Mouse (Mus musculus): ENCODE measurements at regions not wholly inside any gene's neighbourhood (a gene's known extent, or its start where the extent isn't known, plus 50 kb on each side); places are given as distances from the start of the nearest gene placed in this dataset.
A peak's percentile ranks its signal among the peaks of the same experiment; 100 is the strongest.

DNA sequence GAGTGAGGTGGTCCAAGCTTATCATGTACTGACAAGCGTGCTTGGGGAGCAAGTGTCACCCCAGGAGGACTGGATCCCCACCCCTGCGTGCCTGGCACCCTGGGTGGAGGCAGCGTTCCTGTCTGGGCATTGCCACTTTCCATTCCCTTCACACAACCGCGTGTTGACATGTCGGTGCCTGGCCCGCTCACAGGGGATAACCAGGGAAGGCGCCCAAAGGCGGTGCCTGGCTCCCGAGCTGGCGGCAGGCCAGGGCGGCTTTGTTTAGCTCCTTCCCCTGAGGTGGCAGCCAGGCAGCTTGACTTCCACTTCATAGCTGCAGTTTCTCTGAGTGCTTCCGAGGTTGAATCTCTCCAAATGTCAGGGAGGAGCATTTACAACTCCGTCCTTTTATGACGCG is 318.7 kb upstream of the 4930535I16Rik start:
- no peak for DNase-seq

DNA sequence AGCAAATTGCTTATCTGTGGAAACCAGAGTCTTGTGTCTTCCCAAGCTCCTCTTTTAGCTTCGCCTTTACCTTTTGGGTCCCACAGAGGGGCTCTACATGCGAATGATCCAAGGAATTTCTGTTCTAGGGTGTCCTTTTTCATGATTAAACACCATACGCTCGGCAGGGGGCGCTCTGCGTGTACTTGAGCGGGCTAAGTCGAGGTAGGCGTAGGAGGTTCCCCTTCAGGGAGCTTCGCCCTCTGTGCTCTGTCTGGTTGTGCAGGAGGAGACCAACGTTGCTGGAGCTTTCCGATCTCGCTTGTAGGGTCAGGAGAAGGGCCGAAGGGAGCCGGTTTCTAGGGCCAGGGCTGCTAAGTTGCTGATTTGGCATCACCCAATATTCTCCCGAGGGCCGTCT is 310.7 kb upstream of the 4930535I16Rik start:
- DNase-seq: peak; percentile 64

DNA sequence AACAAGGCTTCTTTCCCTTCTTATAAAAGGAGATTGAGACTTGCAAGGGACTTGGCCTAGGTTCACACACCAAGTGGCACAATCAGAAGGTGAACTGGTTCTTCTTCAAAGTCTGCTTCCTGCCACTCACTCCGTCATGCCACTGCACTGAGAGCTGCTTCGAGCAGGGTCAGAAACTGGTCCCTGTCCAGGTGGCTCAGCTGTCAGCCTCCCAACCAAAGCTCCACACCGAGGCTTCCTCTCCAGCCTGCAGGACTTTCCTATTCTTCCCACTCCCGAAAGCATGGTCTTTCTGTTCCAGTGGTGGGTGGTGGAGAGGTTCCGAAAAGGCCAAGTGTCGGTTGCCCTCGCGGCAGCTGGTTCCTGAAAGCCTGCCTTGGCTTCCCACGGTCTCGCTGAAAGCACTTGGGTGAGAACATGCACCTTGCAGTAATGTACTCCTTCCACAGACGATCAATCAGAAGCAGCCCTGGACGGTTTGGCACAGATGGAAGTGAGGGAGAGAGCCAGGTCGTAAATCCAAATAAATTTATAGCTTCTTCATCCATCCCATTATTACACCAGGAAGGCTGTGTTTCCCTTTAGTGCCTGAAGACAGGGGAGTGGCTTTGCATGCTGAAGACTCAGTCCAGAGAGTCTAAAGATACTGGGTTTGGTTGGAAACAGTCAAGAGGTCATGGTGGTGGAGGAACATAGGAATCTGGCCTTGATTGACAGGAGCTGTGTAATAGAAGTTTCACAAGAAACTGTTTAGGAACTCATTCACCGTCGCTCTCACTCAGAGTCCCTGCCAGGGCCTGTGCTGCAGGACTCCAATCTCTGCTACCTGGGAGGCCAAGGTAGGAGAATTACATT is 306.1 kb upstream of the 4930535I16Rik start:
- no peak for DNase-seq

DNA sequence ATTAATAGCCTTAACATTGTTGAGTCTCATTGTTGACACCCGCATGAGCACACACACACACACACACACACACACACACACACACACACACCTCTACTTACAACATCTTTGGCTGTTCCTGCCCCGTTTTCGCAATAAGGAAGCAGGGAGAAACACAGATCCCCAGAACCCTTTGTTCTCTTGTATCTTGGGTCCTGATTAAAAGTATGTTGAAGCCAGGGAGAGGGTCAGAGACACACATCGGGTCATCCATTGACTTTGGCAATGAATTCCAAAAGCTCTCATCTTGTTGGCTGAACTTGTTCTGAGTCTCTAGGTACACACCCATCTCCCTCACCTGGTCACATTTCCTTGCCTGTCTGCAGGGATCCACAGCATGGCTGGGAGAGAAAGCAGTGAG is 303.9 kb upstream of the 4930535I16Rik start:
- DNase-seq: no peak

DNA sequence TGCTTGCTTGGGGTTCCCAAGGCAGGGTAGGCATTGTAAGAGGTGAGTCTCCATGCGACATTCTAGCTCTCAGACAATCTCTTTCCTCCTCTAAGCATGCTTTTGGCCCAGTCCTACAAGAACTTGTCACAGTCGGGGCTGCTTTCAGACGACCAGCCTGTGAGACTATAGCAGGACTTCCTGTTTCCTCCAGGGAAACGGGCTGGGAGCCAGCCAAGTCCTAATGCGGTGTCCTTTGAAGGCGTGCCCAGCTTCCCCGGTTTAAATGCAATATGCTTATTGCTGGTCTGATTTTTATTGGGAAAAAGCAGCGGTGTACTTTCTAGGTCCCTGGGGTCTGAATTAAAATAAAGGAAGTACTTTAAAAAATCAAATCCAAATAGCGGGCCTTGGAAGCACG is 299.4 kb upstream of the 4930535I16Rik start:
- DNase-seq: peak; percentile 29

DNA sequence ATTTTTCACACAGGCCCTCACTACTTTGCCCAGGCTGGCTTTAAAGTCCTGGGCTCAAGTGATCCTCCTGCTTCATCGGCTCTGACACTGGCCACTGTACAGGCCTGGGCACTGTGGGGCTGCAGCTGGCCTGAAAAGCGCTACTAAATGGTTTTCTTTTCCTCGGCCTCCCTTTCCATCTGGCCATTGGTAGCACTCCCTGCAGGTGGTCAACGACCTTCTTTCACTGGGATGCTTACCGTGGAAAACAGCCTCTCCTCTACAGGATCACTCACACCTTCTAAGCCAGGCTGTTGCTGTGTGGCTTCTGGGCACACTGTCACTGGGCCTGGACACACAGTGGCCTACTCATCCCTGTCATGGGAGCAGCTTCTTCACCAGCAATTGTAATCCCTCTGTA is 298.5 kb upstream of the 4930535I16Rik start:
- DNase-seq: no peak

DNA sequence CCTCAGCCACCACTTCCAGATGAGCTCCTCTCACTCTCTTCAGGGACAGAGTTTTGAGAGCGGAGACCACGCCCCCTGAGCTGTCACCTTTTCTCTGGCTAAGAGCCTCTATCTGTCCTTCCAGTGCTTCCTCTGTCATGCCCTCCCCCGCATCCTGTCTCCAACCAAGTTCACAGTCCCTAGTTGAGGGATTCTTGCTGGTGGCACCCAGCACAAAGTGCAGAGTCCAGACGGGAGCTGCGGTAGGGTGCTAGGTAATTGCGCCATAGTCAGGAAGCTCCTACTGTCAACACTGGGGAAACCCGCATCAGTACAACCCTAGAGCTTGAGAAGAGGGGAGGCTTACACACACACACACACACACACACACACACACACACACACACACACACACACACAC is 297.3 kb upstream of the 4930535I16Rik start:
- peak; percentile 43 for DNase-seq

DNA sequence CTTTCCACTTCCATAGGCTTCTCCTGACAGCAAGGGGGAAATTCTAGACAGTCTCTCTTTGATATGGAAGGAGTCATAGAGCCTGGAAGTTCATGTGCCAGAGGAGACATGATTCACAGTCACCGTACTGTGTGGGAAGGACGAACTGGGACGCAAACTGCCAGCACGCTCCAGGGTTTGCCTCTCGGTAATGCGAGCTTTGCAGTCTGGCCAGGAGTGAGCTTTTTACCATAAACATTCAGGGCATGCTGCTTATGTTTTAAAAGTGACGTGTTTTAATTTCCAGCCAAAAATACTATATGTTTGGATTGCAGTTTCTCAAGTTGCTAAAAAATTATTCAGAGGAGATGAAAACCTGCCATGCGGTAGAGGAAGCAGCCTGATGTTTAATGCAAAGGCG is 292.3 kb upstream of the 4930535I16Rik start:
- DNase-seq: no peak

DNA sequence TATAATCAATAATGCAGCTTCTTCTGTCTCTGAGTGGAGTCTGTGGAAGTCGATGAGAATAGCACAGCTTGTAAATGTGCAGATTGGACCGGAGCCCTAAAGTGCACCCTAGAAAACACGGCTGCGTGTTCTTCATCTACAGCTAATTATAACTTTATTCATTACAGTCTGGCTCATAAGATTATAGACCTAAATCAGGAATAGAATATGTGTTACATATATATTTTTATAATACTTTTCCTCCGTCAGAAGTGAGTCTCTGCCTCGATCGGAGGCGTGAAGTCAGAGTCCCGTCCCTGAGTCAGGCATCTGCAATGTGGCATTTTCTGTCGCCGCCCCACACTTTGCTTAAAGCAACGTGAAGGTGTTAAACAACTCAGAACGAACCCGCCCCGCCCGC is 288.7 kb upstream of the 4930535I16Rik start:
- DNase-seq: no peak

DNA sequence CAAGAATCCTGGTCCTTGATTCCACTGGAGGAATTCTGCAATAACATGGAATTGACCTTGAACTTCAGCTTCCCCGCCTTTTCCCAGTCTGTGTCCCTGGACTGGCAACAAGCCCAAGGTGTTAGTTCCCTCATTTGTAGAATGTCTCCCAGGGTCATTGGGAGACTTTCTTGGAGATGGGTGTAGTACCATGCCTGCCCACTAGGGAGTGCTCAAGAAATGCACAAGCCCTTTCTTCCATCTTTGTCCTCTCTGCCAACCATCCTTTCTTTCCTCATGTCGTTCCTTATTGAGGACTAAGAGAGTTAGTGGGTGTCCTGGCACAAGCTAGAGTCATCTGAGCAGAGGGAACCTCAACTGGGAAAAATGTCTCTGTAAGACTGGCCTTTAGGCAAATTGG is 285.9 kb upstream of the 4930535I16Rik start:
- peak; percentile 18 for DNase-seq

DNA sequence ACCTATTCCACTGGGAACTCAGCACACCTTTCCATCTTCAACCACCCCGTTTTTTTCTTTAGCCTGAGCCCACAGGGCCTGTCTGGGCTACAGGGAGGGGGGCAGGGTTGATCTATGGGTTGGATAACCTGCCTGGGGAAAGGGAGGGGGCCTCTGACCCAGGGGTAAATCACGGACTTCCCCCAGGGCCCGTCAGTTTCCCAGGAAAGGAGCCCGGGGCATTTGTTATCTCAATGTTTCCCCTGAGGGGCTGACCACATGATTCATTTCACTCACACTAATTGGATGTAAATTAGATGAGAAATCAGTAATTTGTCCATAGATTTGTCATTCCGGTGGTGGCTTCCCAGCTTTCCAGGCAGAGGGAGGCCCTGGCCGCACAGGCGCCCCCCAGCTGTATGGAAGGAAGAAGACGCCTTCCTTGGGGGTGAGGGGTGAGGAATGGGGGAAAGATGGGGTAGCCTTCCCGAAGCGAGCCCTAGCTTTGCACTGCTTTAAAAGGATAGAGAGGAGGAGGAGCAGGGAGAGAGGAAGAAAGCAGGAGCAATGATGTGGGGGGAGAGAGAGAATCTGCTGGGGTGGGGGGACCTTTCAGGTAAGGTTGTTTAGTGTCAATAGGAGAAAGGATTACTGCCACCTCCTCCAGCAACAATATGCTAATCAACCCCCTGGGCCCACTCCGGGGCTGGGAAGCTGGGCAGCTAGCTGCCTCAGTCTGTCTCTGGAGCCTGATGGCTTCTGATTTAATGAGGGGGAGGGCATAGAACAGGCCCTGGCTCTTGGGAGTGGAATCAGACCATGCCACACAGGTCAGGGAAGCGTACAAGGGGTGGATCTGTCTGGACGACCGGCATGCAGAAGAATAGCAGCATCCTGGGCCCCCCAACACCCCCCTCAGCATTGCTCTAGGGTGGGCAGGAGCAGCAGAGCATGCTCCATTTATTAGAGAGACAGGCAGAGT is 282.3 kb upstream of the 4930535I16Rik start:
- no peak for DNase-seq

DNA sequence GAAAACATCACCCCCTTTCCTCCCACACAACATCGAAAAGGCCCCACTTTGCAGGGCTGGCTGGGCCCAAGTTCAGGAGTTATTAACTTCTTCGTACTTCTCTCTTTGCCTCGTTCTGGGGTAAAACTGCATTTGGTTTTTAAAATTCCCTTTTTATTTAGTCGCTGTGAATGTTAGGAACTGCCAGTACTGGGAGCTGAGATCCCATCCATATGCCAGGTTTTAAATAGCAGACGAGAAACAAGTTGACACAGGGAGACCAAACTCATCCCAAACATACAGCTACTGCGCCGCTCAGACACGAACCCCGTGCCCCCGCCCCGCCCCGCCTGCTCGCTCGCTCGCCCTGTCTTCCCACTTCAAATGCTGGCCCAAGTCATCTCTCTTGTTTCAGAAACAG is 281.0 kb upstream of the 4930535I16Rik start:
- DNase-seq: no peak

DNA sequence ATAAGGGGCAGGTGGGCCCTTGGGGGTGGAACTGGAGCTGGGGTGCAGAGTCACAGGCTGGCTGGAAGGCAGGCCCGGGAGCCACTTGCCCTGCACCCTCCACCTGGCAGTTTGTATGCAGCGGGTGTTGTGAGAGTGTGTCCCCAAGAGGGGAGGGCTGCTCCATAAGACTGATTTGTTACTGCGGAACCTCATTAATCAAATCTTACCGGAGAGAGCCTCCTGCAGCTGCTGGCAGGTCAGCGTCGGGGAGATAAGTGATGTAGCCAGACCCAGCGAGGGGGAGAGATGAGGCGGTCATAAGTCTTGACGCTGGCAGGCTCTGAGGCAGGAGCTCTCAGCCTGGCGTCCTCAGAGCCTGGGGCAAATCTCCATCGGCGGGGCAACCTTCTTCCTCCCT is 278.9 kb upstream of the 4930535I16Rik start:
- DNase-seq: no peak

DNA sequence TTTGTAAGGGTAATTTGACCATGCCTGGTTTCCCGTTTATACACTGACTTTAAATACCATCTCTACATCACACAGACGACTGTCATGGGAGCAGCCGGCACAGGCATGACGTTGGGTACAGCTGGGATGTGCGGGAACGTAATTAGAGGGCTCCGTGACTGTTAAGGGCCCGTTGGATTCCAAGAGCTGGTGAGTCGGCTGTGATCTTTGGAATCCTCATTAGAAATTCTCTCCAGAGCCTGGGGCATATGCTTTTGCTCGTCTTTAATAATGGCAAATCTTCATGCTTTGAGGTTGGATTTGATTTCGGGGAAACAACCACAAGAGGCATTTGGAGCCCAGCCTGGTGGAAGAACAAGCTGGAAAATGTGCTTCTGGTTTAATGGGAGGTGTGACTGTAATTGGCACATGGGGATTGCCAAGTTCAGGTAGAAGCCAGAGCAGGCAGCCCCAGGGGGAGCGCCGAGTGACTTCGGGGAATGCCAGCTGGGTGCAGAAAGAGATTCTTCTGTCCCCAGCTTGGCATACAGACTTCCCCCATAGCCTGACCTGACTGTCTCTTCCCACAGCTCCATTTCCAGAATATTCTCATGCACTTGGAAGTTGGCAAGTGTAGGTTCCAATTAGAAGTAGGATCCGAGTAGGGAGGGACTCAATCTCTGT is 275.4 kb upstream of the 4930535I16Rik start:
- no peak for DNase-seq

DNA sequence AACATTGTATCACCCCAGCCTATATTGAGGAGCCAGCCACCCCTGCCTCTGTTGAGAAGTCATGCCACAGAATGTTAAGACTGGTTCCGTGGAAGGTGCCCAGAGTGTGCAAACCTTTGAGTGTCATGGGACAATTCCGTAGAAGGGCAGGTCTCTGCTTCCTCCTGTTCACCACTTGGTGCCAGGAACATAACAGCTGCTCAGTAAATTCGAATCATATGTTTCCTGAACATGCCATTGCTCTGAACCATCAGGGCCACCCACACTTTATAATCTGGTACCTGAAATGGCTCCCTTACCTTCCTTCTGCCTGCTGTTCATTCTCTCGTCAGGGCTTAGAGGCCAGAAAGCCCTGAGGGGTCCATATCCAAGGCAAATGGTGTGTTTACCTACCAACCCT is 273.0 kb upstream of the 4930535I16Rik start:
- no peak for DNase-seq

DNA sequence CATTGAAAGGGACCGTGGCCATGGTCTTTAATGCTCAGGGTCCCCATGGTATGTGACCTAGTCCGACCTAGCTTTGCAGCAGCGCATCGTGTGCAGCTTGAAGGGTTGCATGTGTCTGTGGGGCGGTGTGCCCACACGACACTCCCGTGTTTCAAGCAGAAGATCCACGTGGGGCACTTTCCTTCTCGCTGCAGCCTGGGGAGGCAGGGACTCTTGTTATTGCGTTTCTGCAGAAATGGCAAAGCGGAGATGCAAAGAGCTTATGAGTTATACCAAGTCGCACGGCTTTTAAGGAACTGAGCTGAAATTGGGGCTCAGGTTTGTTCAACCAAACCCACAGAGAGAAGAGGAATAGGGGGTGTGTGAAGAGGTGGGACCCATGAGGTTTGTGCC is 272.2 kb upstream of the 4930535I16Rik start:
- DNase-seq: no peak

DNA sequence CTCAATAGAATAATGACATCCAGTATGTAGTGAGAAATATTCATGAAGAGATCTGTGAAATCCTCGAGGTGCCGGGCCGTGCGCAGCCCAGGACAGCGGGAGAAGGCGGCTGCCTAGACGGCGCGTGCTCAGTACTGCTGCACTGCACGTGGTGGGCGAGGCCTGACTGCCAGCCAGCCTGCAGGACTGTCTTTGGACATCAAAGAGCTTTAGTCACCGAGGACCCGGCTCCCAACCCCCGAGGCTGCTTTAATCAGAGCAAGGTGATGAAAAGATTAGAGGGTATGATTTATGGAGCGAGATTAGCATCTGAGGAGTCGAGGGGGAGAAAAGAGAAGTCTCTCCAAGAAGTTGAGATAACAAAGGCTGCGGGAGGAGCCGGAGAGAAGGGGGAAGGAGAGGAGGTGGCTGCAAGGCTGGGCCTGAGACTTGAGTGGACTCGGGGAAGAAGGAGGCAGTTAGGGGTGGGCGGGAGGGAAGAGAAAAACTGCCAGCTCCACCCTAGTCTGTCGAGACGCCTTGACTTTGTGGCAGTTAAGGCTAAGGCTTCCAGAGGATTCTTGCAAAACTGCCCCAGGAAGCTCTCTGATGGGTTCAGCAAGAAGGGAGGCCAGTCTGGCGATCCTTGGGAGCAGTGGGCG is 271.6 kb upstream of the 4930535I16Rik start:
- DNase-seq: peak; percentile 14

DNA sequence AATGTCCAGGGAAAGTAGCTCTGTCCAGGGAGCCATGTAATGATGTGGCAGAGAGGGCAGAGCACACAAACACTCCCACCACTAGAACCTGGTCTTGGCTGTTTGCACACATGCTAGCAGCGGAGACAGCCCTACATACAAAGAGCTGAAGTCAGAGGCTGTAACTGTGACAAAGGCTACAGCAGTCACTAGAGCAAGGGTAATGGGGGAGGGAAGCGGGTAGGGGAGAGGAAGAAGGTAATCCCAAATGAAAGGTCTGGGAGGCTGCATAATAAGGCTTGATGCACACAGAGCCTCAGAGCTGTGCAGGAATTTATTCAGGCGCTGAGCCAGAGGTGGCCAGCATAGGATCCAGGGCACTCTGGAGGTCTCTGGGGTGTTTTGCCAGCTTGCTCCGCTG is 269.3 kb upstream of the 4930535I16Rik start:
- DNase-seq: no peak

DNA sequence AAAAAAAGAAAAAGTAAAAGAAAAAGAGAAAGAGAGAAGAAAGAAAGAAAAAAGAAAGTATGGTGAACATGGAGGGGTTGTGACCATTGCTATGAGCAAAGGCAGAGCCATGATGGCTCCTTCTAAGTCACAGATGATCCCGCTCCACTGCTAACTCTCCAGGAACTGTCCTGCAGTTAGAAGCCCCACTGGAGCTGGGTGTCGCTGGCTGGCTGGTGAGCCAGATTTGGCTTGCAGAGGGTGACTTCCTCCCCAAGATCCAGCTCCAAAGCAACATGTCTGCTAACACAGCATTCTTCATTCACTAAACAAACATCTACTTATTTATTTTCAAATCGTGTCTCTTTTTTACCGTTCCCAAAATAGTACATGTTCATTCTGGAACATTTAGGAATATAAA is 263.5 kb upstream of the 4930535I16Rik start:
- no peak for DNase-seq

DNA sequence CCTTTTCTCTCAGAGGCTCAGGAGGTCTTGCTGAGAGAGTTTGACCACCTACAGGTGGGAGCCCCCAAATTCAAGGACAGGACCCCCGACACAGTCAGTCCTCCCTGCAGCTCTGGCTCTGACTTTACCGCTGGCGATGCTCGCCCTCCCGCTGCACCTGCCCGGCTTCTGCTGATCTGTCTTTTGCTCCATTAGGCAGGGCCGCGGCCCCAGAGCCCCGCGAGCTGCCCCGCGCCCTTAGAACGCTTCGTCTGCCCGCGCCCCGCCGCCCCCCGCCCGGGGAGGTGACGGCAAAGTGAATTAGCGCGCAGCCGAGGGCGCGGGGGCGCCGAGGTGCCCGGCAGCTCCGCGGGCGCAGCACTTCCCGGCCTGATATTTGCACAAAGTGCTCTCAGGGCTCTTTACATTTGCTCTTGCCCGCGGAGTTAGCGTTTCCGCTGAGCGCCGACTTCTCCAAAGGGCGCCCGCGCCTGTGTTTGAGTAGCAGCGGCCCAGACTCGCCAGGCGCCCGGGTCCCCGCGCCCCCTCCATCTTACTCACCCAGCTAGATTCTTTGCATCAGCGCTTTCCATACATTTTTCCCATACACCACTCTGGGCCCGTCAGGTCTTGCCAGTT is 260.7 kb upstream of the 4930535I16Rik start:
- peak; percentile 12 for DNase-seq

DNA sequence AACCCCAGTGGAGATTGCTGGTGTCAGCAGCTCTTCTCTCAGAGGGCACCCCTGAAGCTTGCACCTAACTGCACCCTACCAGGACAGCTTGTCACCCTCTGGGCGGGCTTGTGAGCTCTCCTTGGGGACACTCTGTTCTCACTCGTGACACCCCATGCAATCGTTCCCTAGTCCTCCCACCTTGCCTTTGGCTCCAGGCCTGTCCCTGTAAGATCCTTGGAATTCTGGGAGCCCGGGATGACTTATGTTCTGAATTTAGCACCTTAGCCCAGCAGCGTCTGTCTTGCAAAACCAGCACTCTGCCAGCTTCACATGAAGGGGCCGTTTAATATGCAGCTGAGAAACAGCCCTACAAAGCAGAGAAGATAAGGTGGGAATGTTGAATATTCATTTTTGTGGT is 257.7 kb upstream of the 4930535I16Rik start:
- DNase-seq: no peak

DNA sequence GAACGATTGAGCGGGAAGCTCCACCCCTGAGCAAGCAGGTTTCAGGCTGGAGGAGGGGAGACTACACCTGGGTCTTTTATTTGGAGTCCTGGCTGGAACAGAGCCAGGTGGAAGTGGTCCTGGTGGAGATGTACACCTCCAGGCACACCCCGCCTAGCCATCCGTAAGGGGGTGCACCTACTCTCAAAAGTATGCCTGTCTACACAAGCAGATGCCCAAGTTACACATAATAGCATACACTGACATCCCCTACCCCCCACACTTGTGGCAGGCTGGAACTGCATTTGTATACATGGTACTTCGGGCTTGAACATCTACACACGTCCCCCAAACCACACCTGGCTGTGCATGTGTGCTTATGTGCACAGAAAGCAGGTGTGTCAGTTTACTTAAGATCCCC is 236.8 kb upstream of the 4930535I16Rik start:
- no peak for DNase-seq
